Mouse (Mus musculus) Patski (cell line): ENCODE data around the gene Cope. TPM values are rescaled to one million over a fixed set of nuclear protein-coding genes. Genes with fewer than 3 reads are reported as not detected.
A peak's percentile ranks its signal among the peaks of the same experiment; 100 is the strongest.

ENCODE experiments used
- ATAC-seq: fragments of 100-300 bp; one replicate; pipeline ENCODE4 v1.8.0; 2021
- CTCF ChIA-PET: fragments of 350-600 bp; sonication (Branson Sonifier 250); formaldehyde crosslinking; loops from one replicate; lab custom pipeline; 2022; ENCODE audit warnings: inconsistent platforms; lab: Charles Lee
- POLR2A ChIA-PET: fragments of 350-600 bp; sonication (Branson Sonifier 250); formaldehyde crosslinking; loops from one replicate; lab custom pipeline; 2022; ENCODE audit warnings: antibody characterized with exemption, inconsistent platforms; lab: Charles Lee
- DNase-seq: peaks from one replicate; pipeline ENCODE4 v3.0.0-alpha.2; 2011; ENCODE audit warnings: low read depth, low spot score
- H3K27me3 ChIP-seq: fragments of 371-371 bp; one replicate; pipeline ENCODE4 v1.5.1; 2021
- CTCF ChIP-seq: fragments of 100-300 bp; IDR thresholded peaks from one replicate; pipeline ENCODE4 v1.5.1; 2021
- in situ Hi-C: fragments of 300-500 bp; cut with MboI; formaldehyde crosslinking; loops from 3 replicates; pipeline ENCODE4 v1.11.1; 2018; ENCODE audit warnings: low pct_unique_long_range_greater_than_20kb, mixed read lengths
- polyA plus RNA-seq: library from polyadenylated mRNA; unstranded; gene quantifications from one replicate; pipeline ENCODE4 v1.2.3, GENCODE M21; 2021

The Cope gene
- polyA plus RNA-seq, 1 experiment from 2014 or later = 259 TPM

GRCm38 (mm10) chr8:70302901-70303300 is 583 bp downstream of the Cope start:
- no peaks in the 10 kb centered on the region for H3K27me3 ChIP-seq
- DNase-seq (no peak), ATAC-seq (no peak)
- in situ Hi-C loops = no loop called here
- POLR2A ChIA-PET = interaction anchor here (0.6 kb wide), 2 partner anchors 201 to 286 kb away, joined by 3 to 5 read pairs; no protein-coding TSS in a partner anchor
- no peak for TF ChIP-seq CTCF
- CTCF ChIA-PET = interaction anchor here (1.3 kb wide), 1 partner anchor 9 kb away, joined by 4 read pairs; no protein-coding TSS in a partner anchor

- POLR2A ChIA-PET = no interaction called here
- CTCF ChIA-PET = interaction anchor here (1.1 to 1.5 kb wide), 2 partner anchors 9 to 15 kb away, joined by 3 to 4 read pairs; no protein-coding TSS in a partner anchor
- DNase-seq (no peak), ATAC-seq (no peak)
- in situ Hi-C loops = no loop called here
- H3K27me3 ChIP-seq = no peaks in the 10 kb centered on the region
- TF ChIP-seq CTCF = no peak
Observed at GRCm38 (mm10) chr8:70309311-70309710, 7.0 kb downstream of the Cope start.

- CTCF ChIA-PET = no interaction called here
- H3K27me3 ChIP-seq = no peaks in the 10 kb centered on the region
- TF ChIP-seq CTCF = no peak
- ATAC-seq = no peak
- no peak for DNase-seq
- POLR2A ChIA-PET = no interaction called here
- in situ Hi-C loops = no loop called here
Observed at GRCm38 (mm10) chr8:70313399-70313798, 11.1 kb downstream of the Cope start.

GRCm38 (mm10) chr8:70315624-70316510 is 13.5 kb downstream of the Cope start, which contains the start of gene Cers1:
Gene Cers1, plus strand, starts transcription at chr8:70315775.
- CTCF ChIA-PET = interaction anchor here (1.0 kb wide), 1 partner anchor 116 kb away, joined by 3 read pairs; no protein-coding TSS in a partner anchor
- ATAC-seq (peak; percentile 36), DNase-seq (no peak)
- POLR2A ChIA-PET = no interaction called here
- in situ Hi-C loops = no loop called here
- no peaks in the 10 kb centered on the region for H3K27me3 ChIP-seq
- TF ChIP-seq CTCF = no peak

- in situ Hi-C loops = no loop called here
- no peaks in the 10 kb centered on the region for H3K27me3 ChIP-seq
- ChIA-PET CTCF (interaction anchor here (0.8 kb wide), 1 partner anchor 187 kb away, joined by 4 read pairs; no protein-coding TSS in a partner anchor), POLR2A (no interaction called here)
- DNase-seq = no peak
- no peak for ATAC-seq
- TF ChIP-seq CTCF = no peak
Observed at GRCm38 (mm10) chr8:70316511-70317504, 14.5 kb downstream of the Cope start.

- ATAC-seq (no peak), DNase-seq (no peak)
- POLR2A ChIA-PET = no interaction called here
- in situ Hi-C loops = no loop called here
- CTCF ChIA-PET = interaction anchor here (1.2 kb wide), 1 partner anchor 8 kb away, joined by 4 read pairs; no protein-coding TSS in a partner anchor
- TF ChIP-seq CTCF = no peak
- no peaks in the 10 kb centered on the region for H3K27me3 ChIP-seq
Observed at GRCm38 (mm10) chr8:70317872-70318271, 15.6 kb downstream of the Cope start.

- POLR2A ChIA-PET = no interaction called here
- DNase-seq (no peak), ATAC-seq (no peak)
- CTCF ChIA-PET = no interaction called here
- in situ Hi-C loops = no loop called here
- no peak for TF ChIP-seq CTCF
- H3K27me3 ChIP-seq = no peaks in the 10 kb centered on the region
Observed at GRCm38 (mm10) chr8:70323716-70324115, 21.4 kb downstream of the Cope start.

GRCm38 (mm10) chr8:70327512-70327911 is 25.2 kb downstream of the Cope start:
- DNase-seq (no peak), ATAC-seq (no peak)
- no peak for TF ChIP-seq CTCF
- H3K27me3 ChIP-seq = no peaks in the 10 kb centered on the region
- ChIA-PET POLR2A (interaction anchor here (0.6 kb wide), 1 partner anchor 44 kb away, joined by 3 read pairs; no protein-coding TSS in a partner anchor), CTCF (no interaction called here)
- in situ Hi-C loops = no loop called here

- ChIA-PET CTCF (no interaction called here), POLR2A (interaction anchor here (0.9 kb wide), 1 partner anchor 9 kb away, joined by 5 read pairs; no protein-coding TSS in a partner anchor)
- no peaks in the 10 kb centered on the region for H3K27me3 ChIP-seq
- in situ Hi-C loops = no loop called here
- TF ChIP-seq CTCF = no peak
- DNase-seq (no peak), ATAC-seq (no peak)
Observed at GRCm38 (mm10) chr8:70329124-70329834, 27.0 kb downstream of the Cope start, which contains the start of gene Gdf1. Gene Gdf1, plus strand, starts transcription at chr8:70329817.
